Mouse (Mus musculus) heart, postnatal 0 days (tissue): ENCODE results near the gene Iltifb. TPM values are rescaled to one million over a fixed set of nuclear protein-coding genes. Genes with fewer than 3 reads are reported as not detected.

Experiments
- polyA plus RNA-seq: library from polyadenylated mRNA; unstranded; fragments of >200 nt; fragmentation: Nextera tagmentation; extraction: Ambion mirVana; gene quantifications from 2 replicates; pipeline ENCODE4 v1.2.1, GENCODE M21; 2015
- total RNA-seq: library from RNA; depleted of rRNA; stranded (reverse); fragments of >200 nt; gene quantifications from 2 replicates; pipeline ENCODE4 v1.2.3, GENCODE M21; 2014; ENCODE audit warnings: low replicate concordance; rRNA removed

The Iltifb gene
- total and polyA plus RNA-seq, 2 experiments from 2014 or later = not detected

Other genes starting within 250 kb of the Iltifb start
- 8.0 and 9.8 TPM in 2 replicates for gene Mdm1, start 153.2 kb downstream of the Iltifb start, total RNA-seq
- gene Mdm1, start 153.2 kb downstream of the Iltifb start, polyA plus RNA-seq = 8.9 TPM in 2 replicates
- not detected in 2 replicates for gene Il22, start 90.1 kb downstream of the Iltifb start, total RNA-seq
- not detected in 2 replicates for gene Il22, start 90.1 kb downstream of the Iltifb start, polyA plus RNA-seq
- gene Gm32717, start 54.3 kb downstream of the Iltifb start, total RNA-seq = not detected in 2 replicates
- not detected in 2 replicates for gene Gm32717, start 54.3 kb downstream of the Iltifb start, polyA plus RNA-seq
- not detected in 2 replicates for gene Gm32802, start 36.4 kb downstream of the Iltifb start, total RNA-seq
- not detected in 2 replicates for gene Gm32802, start 36.4 kb downstream of the Iltifb start, polyA plus RNA-seq
- not detected in 2 replicates for gene Gm9040, start 31.9 kb upstream of the Iltifb start, total RNA-seq
- gene Gm9040, start 31.9 kb upstream of the Iltifb start, polyA plus RNA-seq = not detected in 2 replicates
- gene Gm9044, start 37.4 kb upstream of the Iltifb start, total RNA-seq = not detected in 2 replicates
- not detected in 2 replicates for gene Gm9044, start 37.4 kb upstream of the Iltifb start, polyA plus RNA-seq
- 0.08 TPM in 1 of 2 replicates, not detected in the other for gene Gm9045, start 42.8 kb upstream of the Iltifb start, total RNA-seq
- gene Gm9045, start 42.8 kb upstream of the Iltifb start, polyA plus RNA-seq = 0.05 TPM in 2 replicates
- gene Gm9046, start 48.2 kb upstream of the Iltifb start, total RNA-seq = not detected in 2 replicates
- gene Gm9046, start 48.2 kb upstream of the Iltifb start, polyA plus RNA-seq = not detected in 2 replicates
- not detected in 2 replicates for gene Gm9048, start 53.6 kb upstream of the Iltifb start, total RNA-seq
- not detected in 2 replicates for gene Gm9048, start 53.6 kb upstream of the Iltifb start, polyA plus RNA-seq
- 0.08 TPM in 1 of 2 replicates, not detected in the other for gene Gm9049, start 59.1 kb upstream of the Iltifb start, total RNA-seq
- 0.05 TPM in 2 replicates for gene Gm9049, start 59.1 kb upstream of the Iltifb start, polyA plus RNA-seq
- gene Ifng, start 146.0 kb upstream of the Iltifb start, total RNA-seq = not detected in 2 replicates
- gene Ifng, start 146.0 kb upstream of the Iltifb start, polyA plus RNA-seq = not detected in 2 replicates